Mouse (Mus musculus) activated CD4-positive, CD25-positive, alpha-beta regulatory T cell, adult 4 months (primary cell): ENCODE data around the gene S100b. TPM values are rescaled to one million over a fixed set of nuclear protein-coding genes. Genes with fewer than 3 reads are reported as not detected.

ENCODE experiments used
- ATAC-seq: one replicate; pipeline ENCODE4 v1.8.0; 2017
- polyA plus RNA-seq, 2 experiments: library from polyadenylated mRNA; unstranded; fragments of 100-300 nt; shearing (Covaris generic); gene quantifications; one replicate each; pipeline ENCODE4 v1.2.1; 2017

Gene S100b
- polyA plus RNA-seq = not detected

DNA sequence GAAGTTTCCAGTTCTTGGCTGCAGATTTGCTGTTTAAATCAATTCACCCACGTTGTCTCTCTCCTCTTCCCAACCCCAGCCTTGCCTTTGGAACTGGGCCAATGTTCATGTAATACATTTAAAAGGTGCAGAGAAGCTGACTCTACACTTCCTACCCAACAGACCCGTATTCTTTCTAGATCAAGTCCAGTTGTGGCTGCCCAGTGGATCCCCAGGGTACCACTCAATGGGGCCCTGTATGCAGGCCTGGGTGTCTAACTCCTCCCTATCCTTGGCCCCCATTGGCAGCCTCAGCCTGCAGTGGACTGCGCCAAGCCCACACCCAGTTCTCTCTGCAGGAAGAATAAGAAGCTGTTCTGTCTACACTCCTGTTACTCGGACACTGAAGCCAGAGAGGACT is at the start of gene S100b:
TSS of gene S100b (plus strand) at position 318 of the 400 bp plus-strand sequence.
- ATAC-seq = no peak

DNA sequence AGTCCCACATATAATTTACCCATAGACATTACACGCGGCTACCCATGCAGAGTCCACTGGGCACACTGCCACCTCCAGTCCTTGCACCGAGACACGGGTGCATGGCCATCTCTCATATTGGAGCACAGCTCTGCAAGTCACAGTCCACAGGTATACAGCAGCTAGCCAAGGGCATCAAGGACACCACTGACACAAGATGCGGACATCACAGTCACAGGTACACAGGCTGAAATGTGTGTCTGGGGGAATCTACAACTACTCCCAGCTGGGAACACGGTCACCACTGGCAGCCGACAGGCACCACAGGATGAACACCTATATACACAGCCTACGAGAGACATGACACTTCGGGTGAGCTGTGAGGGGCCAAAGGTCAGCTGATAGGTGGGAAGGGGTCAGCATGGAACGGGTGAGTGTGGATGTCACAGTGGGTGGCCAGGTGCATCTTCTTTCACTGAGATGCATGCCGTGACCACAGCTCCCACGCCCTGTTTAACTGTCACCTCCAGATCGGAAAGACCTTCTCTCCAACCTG is 46.3 kb upstream of the S100b start:
- ATAC-seq = no peak

DNA sequence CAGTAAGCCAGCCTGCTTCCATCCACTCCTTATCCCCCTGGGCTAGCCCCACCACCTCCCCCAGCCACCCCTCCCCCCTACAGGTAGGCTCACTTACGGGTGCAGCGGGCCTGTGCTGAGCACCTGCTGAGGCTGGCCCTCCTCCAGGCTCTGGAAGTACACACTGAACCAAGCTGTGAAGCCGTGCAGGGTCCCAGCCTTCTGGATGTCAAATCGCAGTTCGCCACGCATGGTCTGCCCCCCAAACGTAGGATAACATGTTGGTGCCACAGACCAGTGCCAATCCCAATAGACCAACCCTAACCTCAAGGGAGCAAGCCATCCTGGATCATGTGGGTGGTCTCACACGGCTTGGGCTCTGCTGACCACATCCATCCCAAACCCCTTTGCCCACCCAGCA is 44.4 kb upstream of the S100b start:
- no peak for ATAC-seq

DNA sequence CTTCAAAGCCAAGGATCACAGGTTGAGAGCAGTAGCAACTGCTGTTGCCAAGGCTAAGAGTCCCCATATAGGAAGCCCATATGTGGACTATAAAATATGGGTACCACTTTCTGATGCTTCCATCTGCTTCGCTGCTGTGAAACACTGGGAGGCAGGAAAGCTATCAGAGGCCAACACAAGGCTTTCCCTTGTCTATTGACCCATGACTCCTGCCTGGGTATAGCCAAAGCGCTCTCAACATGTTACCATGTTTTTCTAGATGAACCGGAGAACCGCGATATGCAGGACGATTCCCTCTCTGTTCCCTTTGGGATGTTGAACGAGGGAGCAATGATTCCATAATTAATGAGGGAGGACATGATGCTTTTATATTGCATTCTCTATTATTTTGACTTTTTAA is 42.8 kb upstream of the S100b start:
- no peak for ATAC-seq

DNA sequence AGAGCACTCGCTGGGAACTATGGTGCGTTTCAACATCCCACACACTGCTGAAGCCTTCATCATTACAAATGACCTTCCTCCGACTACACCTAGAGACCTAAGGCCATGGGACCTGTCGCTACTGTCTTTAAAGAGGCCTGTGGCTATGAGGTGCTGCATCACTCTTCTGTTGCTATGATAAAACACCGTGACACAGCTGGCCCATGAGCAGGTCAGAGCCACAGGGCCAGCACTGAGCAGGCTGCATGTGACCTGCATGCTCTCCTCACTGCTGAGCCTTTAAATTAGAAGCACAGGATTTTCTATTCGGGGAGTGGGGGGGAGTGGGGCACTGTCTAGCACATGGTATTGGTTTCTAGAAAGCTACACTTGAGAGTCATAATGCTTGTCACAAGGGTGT is 41.5 kb upstream of the S100b start:
- ATAC-seq = no peak

DNA sequence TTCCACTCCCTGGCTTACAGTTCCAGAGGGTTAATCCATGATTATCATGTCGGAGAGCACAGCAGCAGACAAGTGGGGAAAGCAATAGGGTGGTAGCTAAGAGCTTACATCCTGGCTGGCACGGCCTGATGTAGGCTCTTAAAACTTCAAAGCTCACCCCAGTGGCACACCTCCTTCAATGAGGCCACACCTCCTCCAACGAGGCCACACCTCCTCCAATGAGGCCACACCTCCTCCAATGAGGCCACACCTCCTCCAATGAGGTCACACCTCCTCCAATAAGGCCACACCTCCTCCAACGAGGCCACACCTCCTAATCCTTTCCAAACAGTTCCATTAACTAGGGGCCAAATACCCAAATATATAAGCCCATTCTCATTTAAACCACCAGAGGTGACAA is 39.5 kb upstream of the S100b start:
- no peak for ATAC-seq

DNA sequence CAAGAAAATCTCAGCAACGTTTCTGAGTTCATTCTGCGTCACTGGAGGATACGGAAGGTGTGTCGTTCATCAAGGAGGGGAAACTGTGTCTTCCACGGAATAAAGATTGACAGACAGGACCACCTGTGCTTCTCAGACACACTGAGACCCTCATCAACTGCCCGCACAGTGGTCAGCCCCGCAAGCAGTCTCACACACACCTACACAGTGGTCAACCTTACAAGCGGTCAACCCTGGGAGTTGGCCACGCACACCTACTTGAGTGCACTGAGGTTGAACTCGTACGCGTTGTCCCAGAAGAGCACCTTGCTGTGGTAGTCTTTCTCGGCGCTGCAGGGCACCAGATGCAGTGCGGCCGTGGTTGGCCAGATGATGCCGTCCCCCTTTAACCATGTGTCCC is 36.6 kb upstream of the S100b start:
- no peak for ATAC-seq

DNA sequence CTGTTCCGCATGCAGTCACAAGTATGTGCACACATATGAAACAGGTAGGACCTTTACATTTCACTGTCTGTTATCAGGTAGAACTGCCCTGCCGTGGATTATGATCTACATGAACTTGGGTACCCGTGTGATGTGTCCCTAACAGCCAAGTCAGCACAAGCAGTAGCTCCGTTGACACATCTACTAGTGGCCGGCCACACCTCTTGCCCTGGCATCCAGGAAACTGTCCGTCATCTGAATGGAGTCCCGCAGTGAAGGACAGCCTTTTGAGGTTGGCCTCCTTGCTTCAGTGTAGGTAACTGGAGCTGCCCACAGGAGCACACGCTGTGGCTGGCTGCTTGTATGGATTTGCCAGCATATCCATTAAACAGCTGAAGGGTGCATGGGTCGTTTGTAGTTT is 35.4 kb upstream of the S100b start:
- ATAC-seq = no peak

DNA sequence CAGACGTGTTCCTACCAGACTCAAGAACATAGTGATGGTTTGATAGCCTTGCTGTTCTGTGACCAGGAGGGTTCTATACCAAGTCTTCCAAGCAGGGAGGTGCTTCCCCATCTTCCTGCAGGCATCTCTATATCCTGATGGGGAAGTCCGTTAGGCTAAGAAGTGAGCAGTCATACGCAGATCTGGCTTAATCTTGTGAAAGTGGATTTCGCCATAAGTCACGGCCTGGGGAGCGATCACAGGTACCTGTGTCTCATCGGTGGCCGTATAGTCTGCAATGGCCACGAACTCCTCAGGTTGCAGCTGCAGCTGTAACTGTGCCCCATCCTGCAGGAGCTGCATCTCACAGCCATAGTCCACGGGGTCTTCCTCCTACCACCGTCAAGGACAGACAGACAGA is 27.7 kb upstream of the S100b start:
- ATAC-seq = no peak

DNA sequence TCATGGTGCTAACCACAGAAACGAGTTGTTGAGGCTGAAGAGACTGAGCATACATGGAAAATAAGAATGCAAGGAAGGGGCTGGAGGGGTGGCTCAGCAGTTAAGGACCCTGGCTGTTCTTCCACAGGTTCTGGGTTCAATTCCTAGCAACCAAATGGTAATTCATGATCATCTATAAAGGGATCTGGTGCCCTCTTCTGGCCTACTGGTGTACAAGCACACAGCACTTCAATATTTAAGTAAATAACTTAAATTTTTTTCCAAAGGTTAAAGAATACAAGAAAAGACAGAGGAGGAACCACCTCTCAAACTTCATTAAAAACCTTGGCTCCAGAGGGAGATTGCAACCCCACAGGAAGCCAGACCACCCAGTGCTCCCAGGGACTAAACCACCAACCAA is 24.0 kb upstream of the S100b start:
- ATAC-seq = no peak

DNA sequence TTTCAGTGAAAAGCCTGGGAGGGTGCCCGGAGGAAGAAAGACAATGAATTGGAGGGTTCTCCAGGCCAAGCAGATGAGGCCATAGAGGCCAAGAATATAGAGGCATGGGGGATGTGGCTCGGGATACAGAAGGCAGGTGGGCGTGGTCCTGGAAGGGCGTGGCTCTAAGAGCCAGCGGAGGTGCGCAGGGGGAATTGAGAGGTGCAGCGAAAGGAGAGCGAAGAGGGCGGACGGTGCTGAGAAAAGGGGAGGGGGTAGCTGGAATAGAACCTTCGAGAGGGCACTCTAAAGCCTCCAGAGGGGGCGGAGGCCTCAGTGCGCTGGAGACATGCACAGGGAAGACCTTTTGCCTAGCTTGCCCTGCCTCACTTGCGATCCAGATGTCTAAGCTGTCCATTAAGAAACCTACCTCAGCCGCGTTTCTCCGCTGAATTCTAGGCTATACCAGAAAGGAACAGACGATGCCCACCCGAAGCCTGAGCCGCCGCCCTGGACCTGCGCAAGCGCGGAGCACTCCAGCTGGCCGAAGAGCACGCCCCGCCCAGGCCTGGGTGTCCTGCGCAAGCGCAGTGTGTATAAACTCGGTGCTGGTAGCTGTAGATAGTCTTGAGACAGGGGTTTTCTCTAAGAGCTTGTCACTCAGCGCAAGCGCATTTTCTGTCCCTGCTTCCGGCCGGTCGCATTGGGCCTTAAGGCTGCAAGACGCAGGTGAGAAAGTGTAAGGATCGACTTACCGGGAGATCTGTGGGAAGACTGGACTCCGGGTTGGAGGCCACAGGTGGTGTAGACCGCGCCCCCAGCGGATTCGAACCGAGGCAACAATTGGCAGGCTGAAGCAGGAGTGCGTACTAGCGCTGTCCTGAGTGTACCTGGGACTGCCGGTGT is 16.1 kb upstream of the S100b start, which contains the start of gene Prmt2:
TSS of gene Prmt2 (minus strand) at position 525 of the 885 bp plus-strand sequence.
- peak; percentile 94 for ATAC-seq

DNA sequence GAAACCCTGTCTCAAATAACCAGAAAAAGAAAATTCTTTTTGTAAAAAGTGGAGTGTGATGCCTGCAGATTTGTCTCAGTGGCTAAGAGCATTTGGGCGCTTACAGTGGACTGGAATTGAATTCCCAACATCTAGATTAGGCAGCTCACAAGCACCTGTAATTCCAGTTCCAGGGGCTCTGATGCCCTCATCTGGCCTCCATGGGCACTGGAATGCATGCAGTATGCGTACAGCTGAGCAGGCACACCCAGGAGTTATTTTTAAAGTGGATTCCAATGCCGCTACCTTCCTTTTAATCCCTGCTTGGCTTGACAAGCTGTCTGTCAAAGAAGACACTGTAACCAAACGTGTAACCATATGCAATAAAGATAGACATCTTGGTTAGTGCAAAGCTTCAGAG is 14.3 kb upstream of the S100b start:
- no peak for ATAC-seq

DNA sequence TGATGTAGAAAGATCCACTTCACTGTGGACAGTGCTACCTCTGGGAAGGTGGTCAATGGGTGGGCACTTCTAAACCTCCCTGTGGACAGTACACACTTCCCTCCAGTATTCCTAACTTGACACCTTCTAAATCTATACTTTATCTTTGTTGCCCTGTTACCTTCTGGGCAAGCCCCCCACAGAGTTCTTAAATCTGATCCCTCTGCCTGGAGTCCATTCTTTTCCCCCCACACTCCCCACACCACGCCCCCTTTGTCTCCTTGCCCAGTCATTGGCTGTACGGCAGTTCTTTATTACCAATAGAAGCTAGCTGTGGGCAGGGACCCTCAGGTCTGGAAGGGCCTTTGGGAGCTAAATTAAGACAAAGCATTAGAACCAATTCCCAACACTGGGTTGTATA is 8.5 kb upstream of the S100b start:
- no peak for ATAC-seq

DNA sequence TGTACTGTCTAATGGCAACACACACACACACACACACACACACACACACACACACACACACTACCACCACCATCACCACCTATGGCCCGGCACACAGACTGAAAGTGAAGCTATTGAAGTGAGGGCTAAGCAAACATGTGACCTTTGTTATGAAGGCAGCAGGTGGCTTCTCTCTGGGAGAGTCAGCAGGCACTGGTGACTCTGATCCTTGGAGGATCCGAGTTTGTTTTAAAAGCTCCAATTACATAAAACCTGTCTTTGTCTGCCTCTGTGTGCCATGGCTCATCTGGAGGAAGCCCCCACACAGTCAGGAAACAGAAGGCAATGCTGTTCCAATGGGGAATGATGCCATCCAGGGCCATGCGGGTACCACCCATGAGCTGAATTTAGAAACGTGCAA is 7.1 kb upstream of the S100b start:
- ATAC-seq = no peak

DNA sequence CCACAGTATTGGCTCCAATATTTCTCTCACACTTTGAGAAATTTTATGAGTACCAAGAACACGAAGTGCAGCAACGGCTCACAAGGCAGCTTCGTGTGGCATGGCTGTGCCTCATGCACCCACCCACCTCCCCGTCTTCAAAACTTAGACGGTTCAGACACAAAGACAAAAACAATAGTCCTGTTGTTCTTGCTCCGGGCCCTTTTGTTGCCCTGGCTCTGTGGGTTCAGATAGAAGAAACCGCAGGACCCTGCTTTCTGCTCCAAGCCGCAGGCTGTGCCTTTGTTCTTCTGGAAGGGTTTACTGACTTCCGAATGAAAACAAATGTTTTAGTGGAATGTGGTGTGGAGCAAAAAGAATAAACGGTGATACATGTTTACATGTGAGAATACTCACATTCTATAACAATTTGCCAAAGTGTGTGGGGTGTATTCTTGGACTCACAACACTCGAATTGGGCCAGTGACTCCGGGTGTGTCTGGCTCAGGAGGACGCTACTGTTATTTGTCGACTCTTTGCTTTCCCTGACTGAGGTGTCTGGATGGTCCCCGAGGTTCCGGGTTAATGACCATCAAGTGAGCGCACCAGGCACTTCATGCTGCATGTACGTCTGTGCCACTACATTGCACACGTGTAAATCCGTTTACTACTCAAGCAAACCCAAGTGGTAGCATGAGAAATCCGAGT is 5.5 kb upstream of the S100b start:
- ATAC-seq = no peak

DNA sequence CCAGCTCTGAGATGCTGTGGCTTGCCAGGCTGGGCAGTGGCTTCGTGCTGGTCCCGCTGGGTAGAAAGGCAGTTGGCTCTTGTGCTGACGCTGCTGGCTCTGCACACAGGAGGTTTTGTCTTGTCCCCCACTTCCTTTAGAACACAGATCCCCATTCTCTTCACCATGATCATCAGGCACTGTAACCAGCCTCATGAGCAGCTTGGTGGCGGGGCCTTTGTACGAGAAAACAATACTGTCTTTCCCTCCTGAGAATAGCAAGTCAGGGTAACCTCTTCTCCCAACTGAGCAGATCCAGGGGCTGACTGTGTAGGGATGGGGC is 5.0 kb upstream of the S100b start:
- no peak for ATAC-seq

DNA sequence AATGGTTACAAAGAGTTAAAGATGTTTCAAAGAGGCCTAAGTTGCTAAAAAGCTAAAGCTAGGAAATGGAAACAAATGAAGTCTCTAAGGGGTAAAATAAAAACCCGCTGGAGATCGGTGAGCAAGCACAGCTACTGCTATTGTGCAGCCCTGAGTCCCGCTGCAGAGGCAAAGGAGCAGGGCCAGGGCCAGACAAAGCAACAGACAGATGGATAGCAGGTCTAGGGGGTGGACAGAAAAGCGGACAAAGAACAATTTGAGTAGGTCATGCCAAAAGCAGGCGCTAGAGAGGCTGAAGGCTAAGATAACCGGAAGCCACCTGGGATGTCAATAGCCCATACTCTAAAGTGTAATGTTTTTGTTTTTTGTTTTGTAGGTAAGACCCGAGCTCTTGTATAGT is 2.8 kb upstream of the S100b start:
- ATAC-seq = no peak

DNA sequence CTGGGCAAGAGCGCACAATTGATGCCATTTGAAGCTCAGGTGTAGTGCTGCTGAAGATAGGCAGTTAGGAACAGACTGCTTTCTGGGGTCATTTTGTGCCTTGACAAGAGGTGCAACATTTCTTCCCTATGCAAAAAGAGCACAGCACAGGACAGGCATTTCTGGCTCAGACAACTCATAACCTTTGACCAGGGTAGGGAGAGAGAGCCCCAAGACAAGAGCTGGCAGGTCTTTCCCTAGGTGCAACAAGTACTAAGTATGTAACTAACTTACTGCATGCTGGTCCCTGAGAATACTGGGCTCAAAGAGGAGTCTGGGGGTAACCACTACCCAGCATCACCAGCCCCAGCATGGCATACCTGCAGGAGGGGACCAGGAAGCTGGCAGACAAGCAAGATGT is 574 bp upstream of the S100b start:
- no peak for ATAC-seq

DNA sequence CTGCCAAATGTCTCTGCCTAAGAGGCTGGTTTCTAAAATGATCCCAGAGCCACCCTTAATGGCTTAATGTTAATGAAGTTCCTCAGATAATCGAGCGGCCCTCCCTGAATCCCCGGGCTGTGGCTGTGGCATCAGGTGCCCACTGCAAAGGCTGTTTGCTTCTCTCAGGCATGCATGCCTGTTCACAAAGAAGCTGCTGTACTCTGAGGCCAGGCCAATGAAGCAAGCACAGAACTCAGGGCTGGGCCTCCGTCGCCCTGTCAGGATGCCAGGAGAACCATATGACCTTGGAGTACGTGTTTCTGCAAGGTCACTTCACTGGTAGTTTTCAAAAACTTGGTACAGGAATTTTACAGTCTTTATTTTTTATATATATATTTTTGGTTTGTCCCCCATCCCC is 2.0 kb downstream of the S100b start:
- ATAC-seq = no peak

DNA sequence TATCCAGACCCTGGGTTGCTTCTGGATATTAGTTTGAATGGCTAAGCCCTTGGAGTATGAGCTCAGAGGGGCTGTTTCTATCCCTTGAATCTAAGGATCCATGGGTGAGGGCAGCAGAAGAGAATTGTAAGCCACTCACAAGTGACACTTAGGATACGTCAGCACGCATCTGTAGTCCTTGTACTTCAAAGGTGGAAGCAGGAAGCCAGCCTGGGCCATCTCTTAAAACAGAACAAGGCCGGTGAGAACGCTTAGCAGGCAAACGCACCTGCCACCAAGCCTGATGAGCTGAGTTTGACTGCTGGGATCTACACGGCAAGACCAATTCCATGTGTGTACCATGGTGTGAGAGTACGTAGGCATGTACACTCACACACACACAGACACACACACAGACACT is 3.6 kb downstream of the S100b start:
- no peak for ATAC-seq

DNA sequence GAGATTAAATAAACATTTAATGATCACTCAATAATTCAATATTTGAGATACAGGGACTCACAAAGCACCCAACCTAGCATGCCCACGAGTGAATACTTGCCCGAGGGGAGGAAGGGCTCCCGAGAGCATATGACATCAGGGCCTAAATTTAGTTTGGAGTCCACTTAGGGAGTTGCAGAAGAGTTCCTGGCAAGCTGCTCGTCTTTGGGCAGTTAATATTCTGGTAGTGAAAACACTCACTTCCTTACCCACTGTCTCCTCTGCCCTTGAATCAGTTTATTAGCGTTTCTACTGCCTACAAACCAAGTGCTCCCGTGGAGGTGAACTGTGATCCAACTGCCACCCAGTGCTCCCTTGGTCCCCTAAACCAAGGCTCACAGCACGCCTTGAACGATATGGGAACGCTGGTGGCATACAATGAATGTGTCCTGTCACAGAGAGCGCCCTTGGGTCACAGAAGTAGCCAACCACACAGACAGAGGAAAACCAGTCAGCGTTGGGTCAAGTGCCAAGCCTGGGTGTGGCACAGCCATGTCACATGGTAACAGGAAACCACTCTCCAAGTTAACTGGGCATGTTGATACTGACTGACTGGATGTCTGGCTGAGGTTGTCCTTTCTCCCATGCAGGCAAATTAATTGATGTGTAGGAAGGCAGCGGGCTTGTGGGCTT is 4.2 kb downstream of the S100b start:
- no peak for ATAC-seq

DNA sequence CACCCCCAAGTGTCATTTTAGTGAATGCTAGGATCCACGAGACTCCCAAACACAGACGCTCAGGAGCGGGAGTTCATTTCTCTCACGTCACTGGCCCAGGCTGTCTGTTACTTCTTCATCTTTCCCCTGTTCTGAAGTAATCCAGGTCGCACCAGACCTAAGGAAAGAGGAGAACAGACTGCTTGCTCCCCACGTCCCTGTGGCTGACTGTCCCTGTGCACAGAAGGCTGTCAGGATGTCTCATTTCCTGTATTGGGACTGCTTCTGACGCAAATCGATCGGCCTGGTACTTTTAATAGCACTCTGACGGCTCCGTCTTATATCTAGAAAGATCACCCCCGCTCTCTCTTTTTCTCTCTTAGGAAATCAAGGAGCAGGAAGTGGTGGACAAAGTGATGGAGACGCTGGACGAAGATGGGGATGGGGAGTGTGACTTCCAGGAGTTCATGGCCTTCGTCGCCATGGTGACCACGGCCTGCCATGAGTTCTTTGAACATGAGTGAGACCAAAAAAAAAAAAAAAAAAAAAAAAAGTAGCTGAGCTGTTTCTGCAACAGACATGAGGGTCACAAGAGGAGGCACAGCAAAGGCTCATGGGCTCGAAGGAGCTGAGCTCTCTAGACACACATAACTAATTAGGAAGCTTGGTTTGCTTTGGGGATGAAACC is 6.0 kb downstream of the S100b start:
- no peak for ATAC-seq
